Mouse (Mus musculus) limb, embryonic 13.5 days (tissue): ENCODE results near the gene C1qc. TPM values are rescaled to one million over a fixed set of nuclear protein-coding genes. Genes with fewer than 3 reads are reported as not detected.

Source experiments
- ATAC-seq: fragments of 200-750 bp; cut with Nextera tagmentation; 2 replicates; pipeline ENCODE4 v1.8.0; 2017; ENCODE audit warnings: low read depth, moderate number of reproducible peaks, moderate TSS enrichment; ENCODE audit not compliant: low FRiP score
- H3K27ac ChIP-seq: fragments of 300-500 bp; sonication (generic); 2 replicates; pipeline ENCODE4 v1.5.1; 2015; ENCODE audit warnings: inconsistent platforms, mild to moderate bottlenecking, moderate library complexity
- H3K27me3 ChIP-seq: fragments of 300-500 bp; sonication (generic); 2 replicates; pipeline ENCODE4 v1.6.1; 2015; ENCODE audit warnings: mild to moderate bottlenecking, inconsistent platforms
- H3K36me3 ChIP-seq: fragments of 300-500 bp; sonication (generic); 2 replicates; pipeline ENCODE4 v1.6.1; 2015; ENCODE audit warnings: inconsistent platforms, mild to moderate bottlenecking, moderate library complexity
- H3K4me1 ChIP-seq: fragments of 300-500 bp; sonication (generic); 2 replicates; pipeline ENCODE4 v1.6.1; 2015; ENCODE audit warnings: inconsistent platforms
- H3K4me2 ChIP-seq: fragments of 300-500 bp; sonication (generic); replicated peaks from 2 replicates; pipeline ENCODE4 v1.6.1; 2015; ENCODE audit warnings: inconsistent platforms, mild to moderate bottlenecking, moderate library complexity
- H3K4me3 ChIP-seq: fragments of 300-500 bp; sonication (generic); 2 replicates; pipeline ENCODE4 v1.5.1; 2015; ENCODE audit warnings: moderate library complexity, mild to moderate bottlenecking, inconsistent platforms
- H3K9ac ChIP-seq: fragments of 300-500 bp; sonication (generic); 2 replicates; pipeline ENCODE4 v1.6.1; 2015; ENCODE audit warnings: mild to moderate bottlenecking, inconsistent platforms
- H3K9me3 ChIP-seq: fragments of 300-500 bp; sonication (generic); 2 replicates; pipeline ENCODE4 v1.6.1; 2016; ENCODE audit warnings: inconsistent platforms
- WGBS: fragments of 180-500 bp; shearing (Covaris S2); methylation state at CpG from one replicate; pipeline ENCODE4 v1.1.7; 2015; 5-methylcytosine and 5-hydroxymethylcytosine counted together
- polyA plus RNA-seq: library from polyadenylated mRNA; unstranded; fragments of >200 nt; fragmentation: Nextera tagmentation; extraction: Ambion mirVana; gene quantifications from 2 replicates; pipeline ENCODE4 v1.2.1, GENCODE M21; 2015

The C1qc gene
- polyA plus RNA-seq = 18.1 and 18.8 TPM in 2 replicates

- no peak within 1 kb of the TSS for H3K9ac ChIP-seq
These were observed at the start of gene C1qc for GRCm38 (mm10) chr4:136892811-136893210. C1qc (minus strand) TSS chr4:136893065.

GRCm38 (mm10) chr4:136937935-136938334 lies 45.1 kb upstream of the C1qc start:
- Histone ChIP-seq H3K4me1 (peaks cover 6% of the 10 kb centered on the region; the same call in 1 of the 2 replicates), H3K4me3 (no peak overlapping the region), H3K4me2 (no peak overlapping the region), H3K9me3 (no peaks in the 10 kb centered on the region), H3K36me3 (no peaks in the 10 kb centered on the region), H3K27me3 (peaks cover 21% of the 10 kb centered on the region), H3K27ac (no peak overlapping the region), H3K9ac (no peak overlapping the region)
- no peak for ATAC-seq
- 88% methylated on average over 5 of the region's 5 CpGs for WGBS

More at GRCm38 (mm10) chr4:136892811-136893210, at the start of gene C1qc:
- no peaks in the 10 kb centered on the region for H3K36me3 ChIP-seq
- no peak for ATAC-seq
- no peak within 1 kb of the TSS for H3K4me2 ChIP-seq
- no peaks in the 10 kb centered on the region for H3K9me3 ChIP-seq
- peaks cover 75% of the 10 kb centered on the region for H3K27me3 ChIP-seq
- H3K27ac ChIP-seq = no peak within 1 kb of the TSS
- no peak within 1 kb of the TSS for H3K4me3 ChIP-seq
- 57% methylated on average over 5 of the region's 5 CpGs for WGBS
- H3K4me1 ChIP-seq = 0 out of 2 replicates have a peak, but pooled peaks cover 9% of the 10 kb centered on the region

GRCm38 (mm10) chr4:136937344-136937743 lies 44.5 kb upstream of the C1qc start:
- no peak for ATAC-seq
- H3K27me3 ChIP-seq = peaks cover 15% of the 10 kb centered on the region
- H3K4me2 ChIP-seq = no peak overlapping the region
- H3K4me3 ChIP-seq = no peak overlapping the region
- no peak overlapping the region for H3K27ac ChIP-seq
- WGBS = 75% methylated on average over 4 of the region's 4 CpGs
- no peak overlapping the region for H3K9ac ChIP-seq
- no peaks in the 10 kb centered on the region for H3K36me3 ChIP-seq
- no peaks in the 10 kb centered on the region for H3K9me3 ChIP-seq
- H3K4me1 ChIP-seq = peaks cover under 1% of the 10 kb centered on the region; the same call in 1 of the 2 replicates

GRCm38 (mm10) chr4:136934746-136935613 lies 42.1 kb upstream of the C1qc start:
- H3K4me1 ChIP-seq = no peaks in the 10 kb centered on the region
- no peaks in the 10 kb centered on the region for H3K9me3 ChIP-seq
- no peak overlapping the region for H3K27ac ChIP-seq
- ATAC-seq = no peak
- no peak overlapping the region for H3K9ac ChIP-seq
- H3K36me3 ChIP-seq = no peaks in the 10 kb centered on the region
- no peak overlapping the region for H3K4me2 ChIP-seq
- H3K27me3 ChIP-seq = peaks cover under 1% of the 10 kb centered on the region; the same call in 1 of the 2 replicates
- no peak overlapping the region for H3K4me3 ChIP-seq
- 62% methylated on average over 17 of the region's 18 CpGs for WGBS

- H3K4me3 ChIP-seq = no peak overlapping the region
- H3K36me3 ChIP-seq = no peaks in the 10 kb centered on the region
- WGBS = 87% methylated on average over 8 of the region's 8 CpGs
- H3K27me3 ChIP-seq = peaks cover 18% of the 10 kb centered on the region
- H3K27ac ChIP-seq = no peak overlapping the region
- H3K9ac ChIP-seq = no peak overlapping the region
- no peaks in the 10 kb centered on the region for H3K9me3 ChIP-seq
- H3K4me1 ChIP-seq = no peaks in the 10 kb centered on the region
- no peak for ATAC-seq
- no peak overlapping the region for H3K4me2 ChIP-seq
These were observed 37.6 kb upstream of the C1qc start for GRCm38 (mm10) chr4:136930474-136930873.

GRCm38 (mm10) chr4:136928928-136929327 lies 36.1 kb upstream of the C1qc start:
- no peak overlapping the region for H3K27ac ChIP-seq
- no peaks in the 10 kb centered on the region for H3K36me3 ChIP-seq
- no peaks in the 10 kb centered on the region for H3K4me1 ChIP-seq
- 14% methylated on average over 5 of the region's 5 CpGs for WGBS
- ATAC-seq = no peak
- H3K4me2 ChIP-seq = no peak overlapping the region
- peaks cover 25% of the 10 kb centered on the region for H3K27me3 ChIP-seq
- H3K4me3 ChIP-seq = no peak overlapping the region
- H3K9ac ChIP-seq = no peak overlapping the region
- H3K9me3 ChIP-seq = no peaks in the 10 kb centered on the region

GRCm38 (mm10) chr4:136925804-136926203 lies 32.9 kb upstream of the C1qc start:
- no peak overlapping the region for H3K27ac ChIP-seq
- no peak overlapping the region for H3K4me2 ChIP-seq
- H3K4me3 ChIP-seq = no peak overlapping the region
- H3K9ac ChIP-seq = no peak overlapping the region
- H3K36me3 ChIP-seq = no peaks in the 10 kb centered on the region
- H3K9me3 ChIP-seq = no peaks in the 10 kb centered on the region
- no peak for ATAC-seq
- H3K27me3 ChIP-seq = peaks cover 25% of the 10 kb centered on the region
- H3K4me1 ChIP-seq = no peaks in the 10 kb centered on the region
- WGBS = 25% methylated on average over 15 of the region's 15 CpGs

- Histone ChIP-seq H3K4me3 (no peak overlapping the region), H3K9me3 (no peaks in the 10 kb centered on the region), H3K4me1 (no peaks in the 10 kb centered on the region), H3K4me2 (no peak overlapping the region), H3K9ac (no peak overlapping the region), H3K36me3 (no peaks in the 10 kb centered on the region), H3K27ac (no peak overlapping the region), H3K27me3 (peaks cover 31% of the 10 kb centered on the region)
- 5% methylated on average over 6 of the region's 6 CpGs for WGBS
- no peak for ATAC-seq
These were observed 31.7 kb upstream of the C1qc start for GRCm38 (mm10) chr4:136924529-136924928.

GRCm38 (mm10) chr4:136919526-136919925 lies 26.7 kb upstream of the C1qc start:
- 73% methylated on average over 3 of the region's 3 CpGs for WGBS
- H3K9ac ChIP-seq = no peak overlapping the region
- H3K4me1 ChIP-seq = no peaks in the 10 kb centered on the region
- H3K27ac ChIP-seq = no peak overlapping the region
- no peak overlapping the region for H3K4me3 ChIP-seq
- H3K36me3 ChIP-seq = no peaks in the 10 kb centered on the region
- no peak overlapping the region for H3K4me2 ChIP-seq
- H3K27me3 ChIP-seq = peaks cover 29% of the 10 kb centered on the region
- ATAC-seq = no peak
- no peaks in the 10 kb centered on the region for H3K9me3 ChIP-seq

- Histone ChIP-seq H3K4me1 (no peaks in the 10 kb centered on the region), H3K9ac (no peak overlapping the region), H3K4me3 (no peak overlapping the region), H3K4me2 (no peak overlapping the region), H3K36me3 (no peaks in the 10 kb centered on the region), H3K27me3 (peaks cover 33% of the 10 kb centered on the region), H3K27ac (no peak overlapping the region), H3K9me3 (no peaks in the 10 kb centered on the region)
- whole genome bisulfite sequencing = 84% methylated on average over 8 of the region's 8 CpGs
- no peak for ATAC-seq
These were observed 26.0 kb upstream of the C1qc start for GRCm38 (mm10) chr4:136918834-136919233.

- no peak overlapping the region for H3K27ac ChIP-seq
- H3K9ac ChIP-seq = no peak overlapping the region
- H3K36me3 ChIP-seq = no peaks in the 10 kb centered on the region
- H3K27me3 ChIP-seq = peaks cover 49% of the 10 kb centered on the region
- H3K9me3 ChIP-seq = no peaks in the 10 kb centered on the region
- no peak for ATAC-seq
- H3K4me3 ChIP-seq = no peak overlapping the region
- no peaks in the 10 kb centered on the region for H3K4me1 ChIP-seq
- 37% methylated on average over 7 of the region's 7 CpGs for WGBS
- no peak overlapping the region for H3K4me2 ChIP-seq
These were observed 24.3 kb upstream of the C1qc start for GRCm38 (mm10) chr4:136917165-136917524.

GRCm38 (mm10) chr4:136916359-136917164 lies 23.7 kb upstream of the C1qc start:
- peaks cover 55% of the 10 kb centered on the region for H3K27me3 ChIP-seq
- no peak overlapping the region for H3K27ac ChIP-seq
- no peak for ATAC-seq
- 0 out of 2 replicates have a peak, but pooled peaks cover 2% of the 10 kb centered on the region for H3K4me1 ChIP-seq
- H3K9me3 ChIP-seq = no peaks in the 10 kb centered on the region
- no peaks in the 10 kb centered on the region for H3K36me3 ChIP-seq
- no peak overlapping the region for H3K4me3 ChIP-seq
- H3K4me2 ChIP-seq = no peak overlapping the region
- no peak overlapping the region for H3K9ac ChIP-seq
- 50% methylated on average over 20 of the region's 20 CpGs for WGBS
